Mouse (Mus musculus) B cell, adult 67 days (primary cell): ENCODE data around the gene Brap. TPM values are rescaled to one million over a fixed set of nuclear protein-coding genes. Genes with fewer than 3 reads are reported as not detected.

Experiments
- total RNA-seq, 2 experiments: library from RNA; stranded (reverse); gene quantifications; 4 replicates each; pipeline ENCODE4 v1.2.4; 2023

Gene Brap
- 10 to 100 TPM; 96.3 to 97.6 TPM for total RNA-seq

DNA sequence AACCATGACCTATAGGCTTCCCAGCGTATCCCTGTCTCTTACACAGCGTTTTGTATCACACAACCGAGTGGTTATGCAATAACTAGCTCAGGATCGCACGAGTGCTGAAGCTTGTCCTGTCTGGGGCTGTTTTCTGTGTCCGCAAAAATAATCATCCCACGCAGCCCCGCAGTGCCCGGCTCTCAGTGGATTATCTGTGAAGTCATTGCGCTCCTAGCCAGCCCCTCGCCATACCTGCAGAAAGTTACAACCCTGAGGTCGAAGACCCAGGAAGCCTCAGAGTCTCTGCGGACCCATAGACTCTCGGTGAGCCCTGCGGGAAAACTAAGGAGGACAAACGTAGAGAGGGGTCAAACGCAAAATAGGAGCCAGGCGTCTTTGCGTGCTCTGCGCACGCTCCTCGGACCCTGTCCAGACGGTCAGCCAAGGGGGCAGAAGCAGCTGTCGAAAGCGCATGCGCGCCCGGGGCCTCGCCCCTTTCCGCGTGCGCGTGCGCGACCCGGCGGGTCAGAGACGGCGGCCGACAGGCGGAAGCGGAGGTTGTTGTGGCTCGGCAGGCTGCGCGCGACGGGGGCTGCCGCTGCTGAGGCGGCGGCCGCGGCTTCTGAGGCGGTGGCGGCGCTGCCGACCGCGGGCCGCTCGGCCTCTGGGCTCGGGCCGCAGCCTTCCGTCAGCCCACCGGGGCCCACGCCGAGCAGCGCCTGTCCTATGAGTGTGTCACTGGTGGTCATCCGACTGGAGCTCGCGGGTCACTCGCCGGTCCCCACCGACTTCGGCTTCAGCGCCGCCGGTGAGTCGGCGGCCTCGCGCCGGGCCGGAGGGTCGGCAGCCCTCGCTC is at the start of gene Brap, which contains the start of gene Acad10:
TSS of gene Brap (plus strand) at position 505 of the 838 bp plus-strand sequence.
TSS of gene Acad10 (minus strand) at position 456 of the 838 bp plus-strand sequence.

DNA sequence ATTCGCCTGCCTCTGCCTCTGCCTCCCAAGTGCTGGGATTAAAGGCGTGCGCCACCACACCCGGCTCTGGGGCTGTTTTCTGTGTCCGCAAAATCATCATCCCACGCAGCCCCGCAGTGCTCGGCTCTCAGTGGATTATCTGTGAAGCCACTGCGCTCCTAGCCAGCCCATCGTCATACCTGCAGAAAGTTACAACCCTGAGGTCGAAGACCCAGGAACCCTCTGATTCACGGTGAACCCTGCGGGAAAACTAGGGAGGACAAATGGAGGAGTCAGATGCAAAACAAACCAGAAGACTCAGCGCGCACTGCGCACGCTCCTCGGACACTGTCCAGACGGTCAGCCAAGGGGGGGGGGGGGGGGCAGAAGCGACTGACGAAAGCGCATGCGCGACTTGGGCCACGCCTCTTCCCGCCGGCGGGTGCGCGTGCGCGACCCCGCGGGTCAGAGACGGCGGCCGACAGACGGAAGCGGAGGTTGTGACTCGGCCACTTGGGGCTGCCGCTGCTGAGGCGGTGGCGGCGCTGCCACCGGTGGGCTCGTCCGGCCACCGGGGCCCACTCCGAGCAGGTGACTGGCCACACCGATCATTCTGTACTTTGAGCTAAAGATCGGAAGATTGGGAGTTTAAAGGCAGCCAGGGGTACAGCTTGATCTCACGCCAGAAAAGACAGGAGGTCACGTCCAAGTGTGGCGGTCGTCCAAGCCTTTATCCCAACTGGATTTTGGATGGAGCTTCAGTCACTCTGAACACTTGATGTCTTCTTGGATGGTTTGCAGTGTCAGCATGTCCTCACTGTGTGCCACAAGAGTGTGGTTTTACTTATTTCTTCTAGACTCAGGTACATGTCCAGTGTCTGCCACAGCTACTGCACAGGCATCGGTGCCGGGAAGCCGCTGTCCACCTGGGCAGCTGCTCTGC is 41.5 kb upstream of the Brap start, which contains the start of gene Acad12:
TSS of gene Acad12 (minus strand) at position 347 of the 922 bp plus-strand sequence.

DNA sequence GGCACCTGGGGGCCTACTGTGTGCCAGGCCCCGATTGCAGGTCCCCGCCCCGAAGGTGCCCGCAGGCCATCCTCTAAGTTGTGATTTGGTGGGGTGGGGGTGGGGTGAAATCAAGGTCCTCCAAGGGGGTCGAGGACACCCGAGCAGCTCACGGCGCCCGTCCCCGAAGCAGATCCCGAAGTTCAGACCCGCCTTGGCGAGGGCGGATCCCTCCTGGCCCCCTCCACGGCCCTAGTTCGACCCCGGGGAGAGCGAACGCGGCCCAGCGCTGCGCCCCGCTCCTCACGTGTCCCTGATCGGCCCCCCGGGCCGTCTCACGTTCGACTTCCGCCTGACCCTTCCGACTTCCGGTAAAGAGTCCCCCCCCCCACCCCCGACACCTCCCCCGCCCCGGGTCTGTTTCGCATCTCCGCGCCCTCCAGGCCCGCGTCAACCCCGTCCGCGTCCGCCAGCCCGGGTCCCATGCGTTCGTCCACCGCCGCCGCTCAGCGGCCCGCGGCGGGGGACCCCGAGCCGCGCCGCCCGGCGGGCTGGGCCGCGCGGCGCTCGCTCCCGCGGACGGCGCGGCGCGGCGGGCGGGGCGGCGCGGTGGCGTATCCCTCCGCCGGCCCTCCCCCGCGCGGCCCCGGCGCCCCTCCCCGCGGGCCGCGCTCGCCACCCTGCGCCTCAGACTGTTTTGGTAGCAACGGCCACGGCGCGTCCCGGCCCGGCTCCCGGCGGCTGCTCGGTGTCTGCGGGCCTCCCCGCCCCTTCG is 51.0 kb downstream of the Brap start, which contains the start of gene Atxn2:
TSS of gene Atxn2 (plus strand) at position 164 of the 754 bp plus-strand sequence.

Other genes with a start within 250 kb of the Brap start
- gene Tmem116, start 208.7 kb upstream of the Brap start, total RNA-seq: 1 to 10 TPM in 1 of 2 experiments, under 1 TPM in 1; 0.58 to 1.0 TPM
- gene Erp29, start 208.1 kb upstream of the Brap start, total RNA-seq: 100 to 1,000 TPM; 193 to 209 TPM
- not detected for gene Adam1b, start 157.1 kb upstream of the Brap start, total RNA-seq
- gene Adam1a, start 115.1 kb upstream of the Brap start, total RNA-seq: 1 to 10 TPM; 7.4 to 8.5 TPM
- not detected for gene Gm42878, start 115.1 kb upstream of the Brap start, total RNA-seq
- gene Mapkapk5, start 114.7 kb upstream of the Brap start, total RNA-seq: 100 to 1,000 TPM; 100 to 112 TPM
- gene Aldh2, start 66.7 kb upstream of the Brap start, total RNA-seq: 100 to 1,000 TPM; 342 to 400 TPM
- 10 to 100 TPM; 10.0 to 12.3 TPM for gene Acad12, start 41.6 kb upstream of the Brap start, total RNA-seq
- gene Acad10, start within 50 bp of the Brap start, total RNA-seq: 10 to 100 TPM in 1 of 2 experiments, 1 to 10 TPM in 1; 9.8 to 11.0 TPM
- 10 to 100 TPM; 93.0 to 98.2 TPM for gene Atxn2, start 50.8 kb downstream of the Brap start, total RNA-seq
- gene Sh2b3, start 177.1 kb downstream of the Brap start, total RNA-seq: 100 to 1,000 TPM; 178 to 188 TPM
- gene Pheta1, start 188.4 kb downstream of the Brap start, total RNA-seq: 1 to 10 TPM; 2.3 to 2.6 TPM